Mouse (Mus musculus) intestine, embryonic 15.5 days (tissue): Measurements from ENCODE around the gene Bdkrb2. TPM values are rescaled to one million over a fixed set of nuclear protein-coding genes. Genes with fewer than 3 reads are reported as not detected.

Experiments used
- ATAC-seq: fragments of 200-750 bp; cut with Nextera tagmentation; 2 replicates; pipeline ENCODE4 v1.8.0; 2017; ENCODE audit warnings: moderate TSS enrichment, moderate library complexity
- H3K27ac ChIP-seq: fragments of 300-500 bp; sonication (generic); 2 replicates; pipeline ENCODE4 v1.5.1; 2015; ENCODE audit warnings: mild to moderate bottlenecking, inconsistent platforms
- H3K27me3 ChIP-seq: fragments of 300-500 bp; sonication (generic); replicated peaks from 2 replicates; pipeline ENCODE4 v1.6.1; 2015; ENCODE audit warnings: inconsistent platforms
- H3K36me3 ChIP-seq: fragments of 300-500 bp; sonication (generic); 2 replicates; pipeline ENCODE4 v1.6.1; 2015; ENCODE audit warnings: inconsistent platforms
- H3K4me1 ChIP-seq: fragments of 300-500 bp; sonication (generic); replicated peaks from 2 replicates; pipeline ENCODE4 v1.6.1; 2015; ENCODE audit warnings: inconsistent platforms
- H3K4me2 ChIP-seq: fragments of 300-500 bp; sonication (generic); replicated peaks from 2 replicates; pipeline ENCODE4 v1.6.1; 2015; ENCODE audit warnings: mild to moderate bottlenecking, inconsistent platforms
- H3K4me3 ChIP-seq: fragments of 300-500 bp; sonication (generic); replicated peaks from 2 replicates; pipeline ENCODE4 v1.5.1; 2015; ENCODE audit warnings: inconsistent platforms
- H3K9ac ChIP-seq: fragments of 300-500 bp; sonication (generic); 2 replicates; pipeline ENCODE4 v1.6.1; 2015; ENCODE audit warnings: inconsistent platforms
- H3K9me3 ChIP-seq: fragments of 300-500 bp; sonication (generic); 2 replicates; pipeline ENCODE4 v1.6.1; 2016; ENCODE audit warnings: inconsistent platforms
- WGBS: fragments of 180-500 bp; shearing (Covaris S2); methylation state at CpG from one replicate; pipeline ENCODE4 v1.1.7; 2015; 5-methylcytosine and 5-hydroxymethylcytosine counted together
- polyA plus RNA-seq: library from polyadenylated mRNA; unstranded; fragments of >200 nt; fragmentation: Nextera tagmentation; extraction: Ambion mirVana; gene quantifications from 2 replicates; pipeline ENCODE4 v1.2.1, GENCODE M21; 2015

Bdkrb2 gene
- polyA plus RNA-seq, 1 experiment from 2014 or later, result 4.6 TPM

GRCm38 (mm10) chr12:105548881-105549280 is 14.1 kb upstream of the Bdkrb2 start:
- no peaks in the 10 kb centered on the region for H3K9me3 ChIP-seq
- no peak overlapping the region for H3K4me2 ChIP-seq
- H3K27me3 ChIP-seq, result no peaks in the 10 kb centered on the region
- H3K9ac ChIP-seq, result no peak overlapping the region
- H3K36me3 ChIP-seq, result no peaks in the 10 kb centered on the region
- WGBS, result 80% methylated on average over 6 of the region's 6 CpGs
- H3K4me3 ChIP-seq, result no peak overlapping the region
- no peak for ATAC-seq
- peaks cover 13% of the 10 kb centered on the region for H3K4me1 ChIP-seq
- H3K27ac ChIP-seq, result no peak overlapping the region

- H3K27me3 ChIP-seq, result no peaks in the 10 kb centered on the region
- H3K9me3 ChIP-seq, result no peaks in the 10 kb centered on the region
- no peak overlapping the region for H3K9ac ChIP-seq
- H3K4me3 ChIP-seq, result no peak overlapping the region
- H3K4me1 ChIP-seq, result peaks cover 21% of the 10 kb centered on the region
- 63% methylated on average over 4 of the region's 4 CpGs for WGBS
- H3K27ac ChIP-seq, result no peak overlapping the region
- H3K36me3 ChIP-seq, result no peaks in the 10 kb centered on the region
- H3K4me2 ChIP-seq, result no peak overlapping the region
- no peak for ATAC-seq
Measured at GRCm38 (mm10) chr12:105549835-105550802, 12.9 kb upstream of the Bdkrb2 start.

- Histone ChIP-seq H3K9ac (no peak overlapping the region), H3K27me3 (no peaks in the 10 kb centered on the region), H3K4me3 (no peak overlapping the region), H3K27ac (no peak overlapping the region), H3K36me3 (no peaks in the 10 kb centered on the region), H3K4me1 (peaks cover 18% of the 10 kb centered on the region), H3K9me3 (no peaks in the 10 kb centered on the region), H3K4me2 (no peak overlapping the region)
- 47% methylated on average over 6 of the region's 6 CpGs for WGBS
- no peak for ATAC-seq
Measured at GRCm38 (mm10) chr12:105551551-105551989, 11.5 kb upstream of the Bdkrb2 start.

GRCm38 (mm10) chr12:105554151-105554772 is 8.8 kb upstream of the Bdkrb2 start:
- Histone ChIP-seq H3K27ac (no peak overlapping the region), H3K27me3 (no peaks in the 10 kb centered on the region), H3K36me3 (no peaks in the 10 kb centered on the region), H3K4me1 (peaks cover 19% of the 10 kb centered on the region), H3K4me2 (no peak overlapping the region), H3K4me3 (no peak overlapping the region), H3K9ac (no peak overlapping the region), H3K9me3 (no peaks in the 10 kb centered on the region)
- 0 out of 2 replicates have a peak, but pooled peaks have one; percentile 16 for ATAC-seq
- 66% methylated on average over 8 of the region's 8 CpGs for WGBS

GRCm38 (mm10) chr12:105555172-105555571 is 7.9 kb upstream of the Bdkrb2 start:
- no peak overlapping the region for H3K4me2 ChIP-seq
- WGBS, result 57% methylated on average over 5 of the region's 5 CpGs
- H3K36me3 ChIP-seq, result no peaks in the 10 kb centered on the region
- ATAC-seq, result no peak
- H3K27ac ChIP-seq, result no peak overlapping the region
- H3K9ac ChIP-seq, result no peak overlapping the region
- H3K4me1 ChIP-seq, result peaks cover 19% of the 10 kb centered on the region
- H3K27me3 ChIP-seq, result no peaks in the 10 kb centered on the region
- H3K4me3 ChIP-seq, result no peak overlapping the region
- H3K9me3 ChIP-seq, result no peaks in the 10 kb centered on the region

GRCm38 (mm10) chr12:105557250-105557925 is 5.6 kb upstream of the Bdkrb2 start:
- WGBS, result 54% methylated on average over 7 of the region's 7 CpGs
- H3K27ac ChIP-seq, result peak overlapping the region; percentile 27; the same call in 1 of the 2 replicates
- H3K27me3 ChIP-seq, result peaks cover 5% of the 10 kb centered on the region; the same call in 1 of the 2 replicates
- no peak overlapping the region for H3K4me2 ChIP-seq
- peak; percentile 31; the same call in 1 of the 2 replicates for ATAC-seq
- no peaks in the 10 kb centered on the region for H3K9me3 ChIP-seq
- no peak overlapping the region for H3K9ac ChIP-seq
- peaks cover 35% of the 10 kb centered on the region for H3K4me1 ChIP-seq
- no peaks in the 10 kb centered on the region for H3K36me3 ChIP-seq
- H3K4me3 ChIP-seq, result no peak overlapping the region

- H3K4me3 ChIP-seq, result no peak overlapping the region
- no peak overlapping the region for H3K9ac ChIP-seq
- H3K4me1 ChIP-seq, result peaks cover 41% of the 10 kb centered on the region
- H3K27ac ChIP-seq, result no peak overlapping the region
- H3K9me3 ChIP-seq, result no peaks in the 10 kb centered on the region
- H3K27me3 ChIP-seq, result peaks cover 20% of the 10 kb centered on the region; the same call in 1 of the 2 replicates
- 39% methylated on average over 8 of the region's 8 CpGs for WGBS
- no peak for ATAC-seq
- no peaks in the 10 kb centered on the region for H3K36me3 ChIP-seq
- H3K4me2 ChIP-seq, result no peak overlapping the region
Measured at GRCm38 (mm10) chr12:105561007-105561534, 2.0 kb upstream of the Bdkrb2 start.

GRCm38 (mm10) chr12:105562056-105562820 is 788 bp upstream of the Bdkrb2 start:
- Histone ChIP-seq H3K4me3 (0 out of 2 replicates have a peak overlapping the region, but pooled peaks have one; percentile 32), H3K9me3 (no peaks in the 10 kb centered on the region), H3K36me3 (no peaks in the 10 kb centered on the region), H3K27ac (0 out of 2 replicates have a peak overlapping the region, but pooled peaks have one; percentile 22), H3K4me1 (peaks cover 37% of the 10 kb centered on the region), H3K9ac (peak overlapping the region; percentile 42; the same call in 1 of the 2 replicates), H3K4me2 (peak overlapping the region; percentile 72), H3K27me3 (peaks cover 20% of the 10 kb centered on the region; the same call in 1 of the 2 replicates)
- 0 out of 2 replicates have a peak, but pooled peaks have one; percentile 39 for ATAC-seq
- 35% methylated on average over 8 of the region's 8 CpGs for WGBS

- H3K9me3 ChIP-seq, result no peaks in the 10 kb centered on the region
- peak overlapping the region; percentile 32 for H3K4me3 ChIP-seq
- peak overlapping the region; percentile 42; the same call in 1 of the 2 replicates for H3K9ac ChIP-seq
- 15% methylated on average over 25 of the region's 25 CpGs for WGBS
- H3K27me3 ChIP-seq, result peaks cover 20% of the 10 kb centered on the region; the same call in 1 of the 2 replicates
- no peak for ATAC-seq
- H3K4me1 ChIP-seq, result peaks cover 34% of the 10 kb centered on the region
- 0 out of 2 replicates have a peak overlapping the region, but pooled peaks have one; percentile 22 for H3K27ac ChIP-seq
- H3K36me3 ChIP-seq, result no peaks in the 10 kb centered on the region
- H3K4me2 ChIP-seq, result peak overlapping the region; percentile 72
Measured at GRCm38 (mm10) chr12:105563726-105564275, 775 bp downstream of the Bdkrb2 start.

GRCm38 (mm10) chr12:105565221-105565620 is 2.2 kb downstream of the Bdkrb2 start:
- no peaks in the 10 kb centered on the region for H3K36me3 ChIP-seq
- no peak for ATAC-seq
- 76% methylated on average over 5 of the region's 5 CpGs for WGBS
- no peaks in the 10 kb centered on the region for H3K9me3 ChIP-seq
- H3K4me2 ChIP-seq, result peak overlapping the region; percentile 72; the same call in 1 of the 2 replicates
- peaks cover 20% of the 10 kb centered on the region; the same call in 1 of the 2 replicates for H3K27me3 ChIP-seq
- no peak overlapping the region for H3K4me3 ChIP-seq
- peaks cover 34% of the 10 kb centered on the region for H3K4me1 ChIP-seq
- H3K27ac ChIP-seq, result no peak overlapping the region
- H3K9ac ChIP-seq, result no peak overlapping the region

- 82% methylated on average over 3 of the region's 3 CpGs for WGBS
- H3K27ac ChIP-seq, result no peak overlapping the region
- H3K4me1 ChIP-seq, result no peaks in the 10 kb centered on the region
- H3K36me3 ChIP-seq, result no peaks in the 10 kb centered on the region
- H3K4me3 ChIP-seq, result no peak overlapping the region
- H3K9ac ChIP-seq, result no peak overlapping the region
- no peak for ATAC-seq
- no peaks in the 10 kb centered on the region for H3K27me3 ChIP-seq
- H3K9me3 ChIP-seq, result no peaks in the 10 kb centered on the region
- no peak overlapping the region for H3K4me2 ChIP-seq
Measured at GRCm38 (mm10) chr12:105571867-105572266, 8.8 kb downstream of the Bdkrb2 start.
